Mouse (Mus musculus) embryonic facial prominence, embryonic 14.5 days (tissue): ENCODE data around the gene Ugt1a1. TPM values are rescaled to one million over a fixed set of nuclear protein-coding genes. Genes with fewer than 3 reads are reported as not detected.

Experiments used
- ATAC-seq: fragments of 200-750 bp; cut with Nextera tagmentation; 2 replicates; pipeline ENCODE4 v1.8.0; 2017; ENCODE audit warnings: low read depth, moderate number of reproducible peaks, moderate TSS enrichment
- DNase-seq: peaks from one replicate; pipeline ENCODE4 v3.0.0-alpha.2; 2015; ENCODE audit warnings: low spot score
- H3K27ac ChIP-seq: fragments of 300-500 bp; sonication (generic); replicated peaks from 2 replicates; pipeline ENCODE4 v1.5.1; 2014; ENCODE audit warnings: low read depth, mild to moderate bottlenecking, low read length, moderate library complexity
- H3K27me3 ChIP-seq: fragments of 300-500 bp; sonication (generic); replicated peaks from 2 replicates; pipeline ENCODE4 v1.6.1; 2014; ENCODE audit warnings: low read length; ENCODE audit not compliant: control insufficient read depth, insufficient read depth
- H3K36me3 ChIP-seq: fragments of 300-500 bp; sonication (generic); 2 replicates; pipeline ENCODE4 v1.6.1; 2014; ENCODE audit warnings: low read length, mixed read lengths; ENCODE audit not compliant: control insufficient read depth, insufficient read depth
- H3K4me1 ChIP-seq: fragments of 300-500 bp; sonication (generic); 2 replicates; pipeline ENCODE4 v1.6.1; 2014; ENCODE audit warnings: antibody characterized with exemption, low read length; ENCODE audit not compliant: control insufficient read depth, insufficient read depth
- H3K4me2 ChIP-seq: fragments of 300-500 bp; sonication (generic); 2 replicates; pipeline ENCODE4 v1.6.1; 2014; ENCODE audit warnings: low read depth, mild to moderate bottlenecking, low read length, moderate library complexity, mixed read lengths
- H3K4me3 ChIP-seq: fragments of 300-500 bp; sonication (generic); 2 replicates; pipeline ENCODE4 v1.5.1; 2014; ENCODE audit warnings: low read depth, mild to moderate bottlenecking, low read length
- H3K9ac ChIP-seq: fragments of 300-500 bp; sonication (generic); 2 replicates; pipeline ENCODE4 v1.6.1; 2014; ENCODE audit warnings: low read depth, mild to moderate bottlenecking, low read length, moderate library complexity, mixed read lengths
- H3K9me3 ChIP-seq: fragments of 300-500 bp; sonication (generic); 2 replicates; pipeline ENCODE4 v1.6.1; 2016; ENCODE audit warnings: low read length; ENCODE audit not compliant: control insufficient read depth
- WGBS: fragments of 180-500 bp; shearing (Covaris S2); extraction: QIAGEN DNeasy Blood & Tissue Kit; methylation state at CpG from one replicate; pipeline ENCODE4 v1.1.7; 2014; 5-methylcytosine and 5-hydroxymethylcytosine counted together
- polyA plus RNA-seq: library from polyadenylated mRNA; unstranded; fragments of >200 nt; fragmentation: Nextera tagmentation; extraction: Ambion mirVana; gene quantifications from 2 replicates; pipeline ENCODE4 v1.2.1, GENCODE M21; 2014

Ugt1a1 gene
- polyA plus RNA-seq, 1 experiment from 2014 or later, result 0.93 TPM

DNA sequence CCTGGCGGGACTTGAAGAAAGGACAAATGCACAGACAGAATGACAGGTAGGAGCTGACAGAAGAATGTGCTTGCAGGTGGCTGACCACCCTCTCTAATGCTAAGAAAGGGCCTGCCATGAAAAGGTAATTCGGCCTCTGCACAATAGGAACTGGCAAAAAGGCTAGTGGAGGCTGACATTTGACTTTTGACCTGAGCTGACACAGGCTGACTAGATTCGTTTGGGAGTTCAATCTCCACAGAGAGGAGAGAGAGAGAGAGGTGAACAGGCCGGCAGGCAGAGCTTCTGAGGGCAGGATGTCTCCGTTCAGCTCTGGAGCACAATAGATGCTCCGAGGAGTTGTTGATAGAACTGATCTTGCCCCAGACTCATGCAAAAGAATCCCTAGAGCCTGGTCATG, 34.6 kb downstream of the Ugt1a1 start:
- H3K9me3 ChIP-seq, result peaks cover 93% of the 10 kb centered on the region
- no peak overlapping the region for H3K4me3 ChIP-seq
- DNase-seq (no peak), ATAC-seq (no peak)
- no peak overlapping the region for H3K27ac ChIP-seq
- no peaks in the 10 kb centered on the region for H3K4me1 ChIP-seq
- no peaks in the 10 kb centered on the region for H3K36me3 ChIP-seq
- 48% methylated on average over 6 of the region's 6 CpGs for WGBS
- H3K27me3 ChIP-seq, result no peaks in the 10 kb centered on the region
- H3K4me2 ChIP-seq, result no peak overlapping the region
- no peak overlapping the region for H3K9ac ChIP-seq

- H3K4me1 ChIP-seq, result no peaks in the 10 kb centered on the region
- no peak overlapping the region for H3K9ac ChIP-seq
- DNase-seq, result no peak
- 55% methylated on average over 2 of the region's 2 CpGs for WGBS
- no peak for ATAC-seq
- H3K36me3 ChIP-seq, result no peaks in the 10 kb centered on the region
- H3K4me2 ChIP-seq, result no peak overlapping the region
- H3K4me3 ChIP-seq, result no peak overlapping the region
- H3K27me3 ChIP-seq, result no peaks in the 10 kb centered on the region
- H3K9me3 ChIP-seq, result peaks cover 91% of the 10 kb centered on the region
- no peak overlapping the region for H3K27ac ChIP-seq
Observed at GRCm38 (mm10) chr1:88247660-88248059, 35.9 kb downstream of the Ugt1a1 start.

DNA sequence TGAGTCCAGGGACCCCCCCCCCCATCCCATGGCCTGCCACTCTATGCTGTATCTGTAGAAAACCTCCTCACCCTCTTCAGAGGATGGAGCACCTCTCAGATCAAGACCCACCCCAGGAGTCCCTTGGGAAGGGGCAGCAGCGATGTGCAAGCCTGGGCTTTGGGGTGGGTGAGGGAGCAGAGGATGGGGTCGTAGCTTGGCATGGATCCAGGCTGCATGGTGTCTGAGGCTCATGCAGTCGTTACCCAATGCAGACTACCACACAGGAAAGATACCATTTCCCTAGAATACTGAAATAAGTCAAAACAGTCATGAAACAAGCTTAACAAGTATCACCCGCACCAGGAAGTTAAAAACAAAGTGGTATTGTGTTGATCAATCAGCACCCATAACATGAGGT, 36.9 kb downstream of the Ugt1a1 start:
- H3K4me1 ChIP-seq, result no peaks in the 10 kb centered on the region
- no peak overlapping the region for H3K9ac ChIP-seq
- H3K4me2 ChIP-seq, result no peak overlapping the region
- no peaks in the 10 kb centered on the region for H3K36me3 ChIP-seq
- H3K27ac ChIP-seq, result no peak overlapping the region
- H3K9me3 ChIP-seq, result peaks cover 93% of the 10 kb centered on the region
- no peak overlapping the region for H3K4me3 ChIP-seq
- 66% methylated on average over 4 of the region's 4 CpGs for WGBS
- H3K27me3 ChIP-seq, result no peaks in the 10 kb centered on the region
- ATAC-seq (peak; percentile 10; the same call in 1 of the 2 replicates), DNase-seq (no peak)

DNA sequence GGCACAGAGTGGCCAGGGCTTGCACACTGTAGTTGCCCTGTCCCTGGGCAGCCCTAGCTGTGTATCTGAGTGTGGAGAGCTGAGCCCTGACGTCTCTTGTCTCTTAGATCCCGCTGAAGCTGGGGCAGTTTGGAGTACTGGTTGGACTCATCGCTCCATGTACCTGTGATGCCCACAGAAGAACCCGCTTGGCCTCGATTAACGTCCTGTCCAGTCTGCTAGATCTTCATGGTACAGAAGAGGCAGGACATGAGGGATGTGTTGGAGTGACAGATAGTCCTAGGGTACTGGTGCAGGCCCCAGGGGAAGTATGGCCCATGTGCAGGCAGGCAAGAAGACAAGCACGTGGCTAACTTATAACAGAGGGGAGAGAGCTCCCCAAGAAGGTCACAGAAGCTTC, 37.8 kb downstream of the Ugt1a1 start:
- no peak overlapping the region for H3K4me2 ChIP-seq

DNA sequence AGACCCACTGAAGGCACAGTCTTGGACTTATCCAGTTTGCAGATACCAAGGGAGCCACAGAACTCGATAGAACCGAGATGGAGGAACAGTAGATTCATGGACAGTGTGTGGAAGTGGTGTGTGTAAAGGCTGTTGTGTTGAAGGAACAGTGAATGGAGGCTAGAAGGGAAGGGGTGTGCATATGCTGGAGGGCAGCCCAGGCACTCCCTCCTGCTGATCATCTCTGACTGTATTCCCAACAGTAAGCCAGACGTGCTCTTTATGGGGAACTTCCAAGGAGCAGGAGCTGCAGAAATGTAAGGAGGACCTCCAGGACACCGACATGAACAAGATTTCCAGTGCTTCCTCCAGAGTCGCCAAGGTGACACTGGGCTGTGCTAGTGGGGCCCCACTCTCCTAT, 38.3 kb downstream of the Ugt1a1 start:
- no peaks in the 10 kb centered on the region for H3K4me1 ChIP-seq
- WGBS, result 75% methylated on average over 5 of the region's 5 CpGs
- no peak for DNase-seq
- H3K36me3 ChIP-seq, result no peaks in the 10 kb centered on the region
- no peak for ATAC-seq
- H3K9ac ChIP-seq, result no peak overlapping the region
- H3K4me3 ChIP-seq, result no peak overlapping the region
- no peaks in the 10 kb centered on the region for H3K27me3 ChIP-seq
- no peak overlapping the region for H3K4me2 ChIP-seq
- H3K9me3 ChIP-seq, result peaks cover 90% of the 10 kb centered on the region
- H3K27ac ChIP-seq, result no peak overlapping the region

More for the DNA sequence above, 37.8 kb downstream of the Ugt1a1 start:
- 76% methylated on average over 7 of the region's 7 CpGs for WGBS
- Histone ChIP-seq H3K9me3 (peaks cover 90% of the 10 kb centered on the region), H3K27me3 (no peaks in the 10 kb centered on the region), H3K36me3 (no peaks in the 10 kb centered on the region), H3K4me1 (no peaks in the 10 kb centered on the region), H3K4me3 (no peak overlapping the region), H3K9ac (no peak overlapping the region), H3K27ac (no peak overlapping the region)
- DNase-seq (no peak), ATAC-seq (no peak)

GRCm38 (mm10) chr1:88253106-88253505, 41.3 kb downstream of the Ugt1a1 start:
- peaks cover 81% of the 10 kb centered on the region for H3K9me3 ChIP-seq
- WGBS, result 76% methylated on average over 8 of the region's 8 CpGs

GRCm38 (mm10) chr1:88253540-88253939, 41.8 kb downstream of the Ugt1a1 start:
- H3K4me2 ChIP-seq, result no peak overlapping the region
- H3K4me3 ChIP-seq, result no peak overlapping the region
- no peaks in the 10 kb centered on the region for H3K36me3 ChIP-seq
- no peaks in the 10 kb centered on the region for H3K27me3 ChIP-seq
- H3K27ac ChIP-seq, result no peak overlapping the region
- H3K4me1 ChIP-seq, result no peaks in the 10 kb centered on the region
- ATAC-seq (no peak), DNase-seq (no peak)
- peaks cover 76% of the 10 kb centered on the region for H3K9me3 ChIP-seq
- H3K9ac ChIP-seq, result no peak overlapping the region
- 68% methylated on average over 6 of the region's 6 CpGs for WGBS

More at GRCm38 (mm10) chr1:88253106-88253505, 41.3 kb downstream of the Ugt1a1 start:
- no peaks in the 10 kb centered on the region for H3K4me1 ChIP-seq
- no peak overlapping the region for H3K4me3 ChIP-seq
- ATAC-seq (no peak), DNase-seq (no peak)
- H3K9ac ChIP-seq, result no peak overlapping the region
- H3K27ac ChIP-seq, result no peak overlapping the region
- no peaks in the 10 kb centered on the region for H3K27me3 ChIP-seq
- no peaks in the 10 kb centered on the region for H3K36me3 ChIP-seq
- H3K4me2 ChIP-seq, result no peak overlapping the region

- DNase-seq (no peak), ATAC-seq (no peak)
- WGBS, result 86% methylated on average over 12 of the region's 12 CpGs
- H3K27me3 ChIP-seq, result no peaks in the 10 kb centered on the region
- H3K27ac ChIP-seq, result no peak overlapping the region
- no peak overlapping the region for H3K4me3 ChIP-seq
- H3K9ac ChIP-seq, result no peak overlapping the region
- peaks cover 62% of the 10 kb centered on the region for H3K9me3 ChIP-seq
- H3K4me2 ChIP-seq, result no peak overlapping the region
- H3K4me1 ChIP-seq, result no peaks in the 10 kb centered on the region
- H3K36me3 ChIP-seq, result peaks cover 6% of the 10 kb centered on the region
Observed at GRCm38 (mm10) chr1:88254793-88255465, 43.2 kb downstream of the Ugt1a1 start.

- Histone ChIP-seq H3K9me3 (peaks cover 57% of the 10 kb centered on the region), H3K4me2 (no peak overlapping the region), H3K27ac (no peak overlapping the region), H3K4me1 (no peaks in the 10 kb centered on the region), H3K9ac (no peak overlapping the region), H3K4me3 (no peak overlapping the region), H3K36me3 (peaks cover 12% of the 10 kb centered on the region), H3K27me3 (no peaks in the 10 kb centered on the region)
- DNase-seq (no peak), ATAC-seq (no peak)
- WGBS, result 58% methylated on average over 2 of the region's 2 CpGs
Observed at GRCm38 (mm10) chr1:88255466-88255857, 43.7 kb downstream of the Ugt1a1 start.
